Mouse (Mus musculus) limb, embryonic 14.5 days (tissue): Measurements from ENCODE around the gene Myo10. TPM values are rescaled to one million over a fixed set of nuclear protein-coding genes. Genes with fewer than 3 reads are reported as not detected.

ENCODE experiments used
- ATAC-seq: fragments of 200-750 bp; cut with Nextera tagmentation; 2 replicates; pipeline ENCODE4 v1.8.0; 2017; ENCODE audit warnings: low read depth, moderate number of reproducible peaks, moderate TSS enrichment; ENCODE audit not compliant: low FRiP score
- DNase-seq: peaks from one replicate; pipeline ENCODE4 v3.0.0-alpha.2; 2015; ENCODE audit warnings: low spot score
- H3K27ac ChIP-seq: fragments of 300-500 bp; sonication (generic); replicated peaks from 2 replicates; pipeline ENCODE4 v1.5.1; 2014; ENCODE audit warnings: low read depth, mild to moderate bottlenecking, low read length, moderate library complexity, mixed read lengths
- H3K27me3 ChIP-seq: fragments of 300-500 bp; sonication (generic); 2 replicates; pipeline ENCODE4 v1.6.1; 2014; ENCODE audit warnings: low read length, mixed read lengths; ENCODE audit not compliant: control insufficient read depth, insufficient read depth
- H3K36me3 ChIP-seq: fragments of 300-500 bp; sonication (generic); 2 replicates; pipeline ENCODE4 v1.6.1; 2014; ENCODE audit warnings: mild to moderate bottlenecking, low read length, moderate library complexity, mixed read lengths; ENCODE audit not compliant: control insufficient read depth, insufficient read depth
- H3K4me1 ChIP-seq: fragments of 300-500 bp; sonication (generic); 2 replicates; pipeline ENCODE4 v1.6.1; 2014; ENCODE audit warnings: antibody characterized with exemption, low read length, mixed read lengths; ENCODE audit not compliant: control insufficient read depth, insufficient read depth
- H3K4me2 ChIP-seq: fragments of 300-500 bp; sonication (generic); replicated peaks from 2 replicates; pipeline ENCODE4 v1.6.1; 2014; ENCODE audit warnings: low read depth, mild to moderate bottlenecking, low read length, moderate library complexity; ENCODE audit not compliant: severe bottlenecking
- H3K4me3 ChIP-seq: fragments of 300-500 bp; sonication (generic); replicated peaks from 2 replicates; pipeline ENCODE4 v1.5.1; 2014; ENCODE audit warnings: low read length
- H3K9ac ChIP-seq: fragments of 300-500 bp; sonication (generic); 2 replicates; pipeline ENCODE4 v1.6.1; 2014; ENCODE audit warnings: mild to moderate bottlenecking, low read depth, low read length, moderate library complexity; ENCODE audit not compliant: severe bottlenecking
- H3K9me3 ChIP-seq: fragments of 300-500 bp; sonication (generic); 2 replicates; pipeline ENCODE4 v1.6.1; 2016; ENCODE audit warnings: low read length; ENCODE audit not compliant: control insufficient read depth
- POLR2A ChIP-seq: fragments of 200-500 bp; IDR thresholded peaks from 2 replicates; pipeline ENCODE4 v1.8.0; 2012; ENCODE audit warnings: inconsistent platforms, mild to moderate bottlenecking, moderate library complexity, borderline replicate concordance; ENCODE audit not compliant: insufficient read depth, insufficient read length; ENCODE audit errors: extremely low read depth
- WGBS: fragments of 180-500 bp; shearing (Covaris S2); extraction: QIAGEN DNeasy Blood & Tissue Kit; methylation state at CpG from one replicate; pipeline ENCODE4 v1.1.7; 2014; 5-methylcytosine and 5-hydroxymethylcytosine counted together
- polyA plus RNA-seq, 2 experiments: library from polyadenylated mRNA; depleted of rRNA in 1 of 2; stranded (reverse) in 1 of 2; unstranded in 1 of 2; fragments of >200 nt; fragmentation: Nextera tagmentation in 1 of 2; extraction: Ambion mirVana in 1 of 2; gene quantifications; 2 replicates each; pipeline versions ENCODE4 v1.2.1 to v1.2.3; 2012 to 2014

Myo10 gene
- polyA plus RNA-seq, 2 experiments: 26.9 to 28.8 TPM

DNA sequence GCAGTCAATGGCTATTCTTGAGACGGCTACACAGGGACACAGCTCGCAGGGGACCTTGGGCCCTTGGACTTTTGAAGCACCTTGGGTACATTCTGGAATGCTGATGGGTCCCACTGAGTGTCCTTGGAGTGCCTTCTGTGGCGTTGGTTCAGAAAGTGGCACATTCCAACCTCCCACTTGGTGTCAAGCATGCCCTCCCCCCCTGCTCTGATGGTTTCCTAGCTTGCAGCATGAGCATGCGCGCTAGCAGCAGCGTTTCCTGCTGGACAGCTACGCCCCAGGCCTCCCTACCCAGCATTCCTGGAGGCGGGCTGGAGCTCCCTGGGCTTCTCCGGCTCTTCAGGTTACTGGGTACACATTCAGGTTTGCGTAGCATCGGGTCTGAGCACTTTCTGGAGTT, 228.2 kb downstream of the Myo10 start:
- Histone ChIP-seq H3K36me3 (no peaks in the 10 kb centered on the region), H3K4me3 (no peak overlapping the region), H3K4me2 (no peak overlapping the region), H3K27ac (no peak overlapping the region), H3K9ac (no peak overlapping the region), H3K4me1 (0 out of 2 replicates have a peak, but pooled peaks cover 6% of the 10 kb centered on the region), H3K27me3 (no peaks in the 10 kb centered on the region), H3K9me3 (no peaks in the 10 kb centered on the region)
- TF ChIP-seq POLR2A: no peak
- DNase-seq (no peak), ATAC-seq (no peak)
- 72% methylated on average over 11 of the region's 11 CpGs for WGBS

DNA sequence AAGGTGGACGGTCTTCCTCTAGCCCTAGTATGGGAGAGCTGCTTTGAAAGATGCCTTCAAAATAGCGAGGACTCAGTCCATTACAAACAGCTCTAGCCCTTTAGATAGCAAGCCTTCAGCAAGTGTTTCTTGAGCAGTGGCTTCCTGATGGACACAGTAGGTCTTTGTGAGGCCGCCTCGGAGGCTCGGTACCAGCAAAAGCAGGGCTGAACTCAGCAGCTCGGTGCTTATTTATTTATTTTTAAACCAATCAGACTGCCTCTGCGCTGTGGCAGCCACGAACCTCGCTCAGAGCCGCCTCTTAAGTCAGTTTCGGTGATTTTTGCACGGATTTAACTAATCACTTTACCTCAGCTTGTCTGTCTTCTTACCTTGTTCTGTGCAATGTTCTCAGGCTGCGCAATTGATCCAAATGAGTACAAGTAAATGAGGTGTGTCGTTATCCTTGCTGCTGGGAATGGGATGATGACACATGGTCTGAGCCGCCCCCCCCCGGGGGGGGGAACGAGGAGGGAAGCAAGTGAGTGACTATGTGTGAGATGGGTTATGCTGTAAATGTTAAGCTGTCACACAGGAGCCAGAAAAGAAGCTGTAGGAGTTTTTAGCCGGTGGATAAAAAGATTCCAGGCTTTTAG, 232.1 kb downstream of the Myo10 start:
- WGBS: 56% methylated on average over 18 of the region's 18 CpGs
- Histone ChIP-seq H3K27ac (no peak overlapping the region), H3K36me3 (no peaks in the 10 kb centered on the region), H3K9ac (no peak overlapping the region), H3K4me2 (no peak overlapping the region), H3K27me3 (no peaks in the 10 kb centered on the region), H3K4me1 (0 out of 2 replicates have a peak, but pooled peaks cover 6% of the 10 kb centered on the region), H3K9me3 (no peaks in the 10 kb centered on the region), H3K4me3 (no peak overlapping the region)
- TF ChIP-seq POLR2A: no peak
- ATAC-seq (no peak), DNase-seq (no peak)

DNA sequence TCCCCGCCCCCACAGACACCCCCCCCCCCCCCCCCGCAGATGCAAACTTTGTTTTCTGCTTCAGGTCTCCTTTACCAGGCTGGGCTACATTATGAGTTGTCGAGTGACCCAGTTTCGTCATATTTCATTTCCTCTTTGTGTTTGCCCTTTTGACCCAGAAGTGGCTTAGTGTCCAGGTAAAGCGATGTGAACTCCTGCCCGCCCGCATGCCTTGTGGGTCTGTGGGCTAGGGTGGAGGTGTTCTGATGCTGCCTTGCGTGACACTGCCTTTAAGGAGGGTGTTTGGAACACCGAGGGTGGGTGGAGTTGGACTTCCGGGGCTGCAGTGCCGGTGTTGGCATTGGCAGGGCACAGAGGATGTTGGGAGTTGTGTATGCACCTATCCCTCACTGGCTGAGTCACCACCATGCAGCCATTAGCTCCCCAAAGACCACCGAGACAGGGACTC, 236.3 kb downstream of the Myo10 start:
- no peaks in the 10 kb centered on the region for H3K36me3 ChIP-seq
- H3K9ac ChIP-seq: no peak overlapping the region
- no peaks in the 10 kb centered on the region for H3K9me3 ChIP-seq
- H3K27me3 ChIP-seq: no peaks in the 10 kb centered on the region
- H3K4me2 ChIP-seq: no peak overlapping the region
- DNase-seq: no peak
- no peak for TF ChIP-seq POLR2A
- H3K4me1 ChIP-seq: 0 out of 2 replicates have a peak, but pooled peaks cover 6% of the 10 kb centered on the region
- no peak overlapping the region for H3K4me3 ChIP-seq
- no peak overlapping the region for H3K27ac ChIP-seq
- 72% methylated on average over 10 of the region's 12 CpGs for WGBS
- no peak for ATAC-seq

DNA sequence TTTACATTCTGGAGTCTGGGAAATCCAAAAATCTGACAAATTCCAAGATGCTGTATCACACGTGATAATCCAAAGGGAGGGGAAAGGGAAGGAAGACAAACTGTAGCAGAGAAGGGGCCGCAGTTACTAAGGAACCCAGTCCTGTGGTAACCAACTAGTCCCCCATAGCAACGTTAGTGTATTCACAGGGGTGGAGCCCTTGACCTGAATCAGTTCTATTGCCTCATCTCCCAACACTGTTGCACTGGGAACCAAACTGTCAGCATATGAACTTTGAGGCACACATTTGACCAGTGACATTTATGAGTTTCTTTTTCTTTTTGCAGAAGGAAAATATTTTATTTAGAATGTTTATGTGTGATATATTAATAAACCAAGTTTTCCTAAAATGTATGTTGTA, 237.1 kb downstream of the Myo10 start:
- 61% methylated on average over 3 of the region's 3 CpGs for WGBS
- H3K4me1 ChIP-seq: 0 out of 2 replicates have a peak, but pooled peaks cover 6% of the 10 kb centered on the region
- ATAC-seq: no peak
- TF ChIP-seq POLR2A: no peak
- H3K4me3 ChIP-seq: no peak overlapping the region
- no peaks in the 10 kb centered on the region for H3K36me3 ChIP-seq
- H3K9me3 ChIP-seq: no peaks in the 10 kb centered on the region
- H3K9ac ChIP-seq: no peak overlapping the region
- no peaks in the 10 kb centered on the region for H3K27me3 ChIP-seq
- H3K4me2 ChIP-seq: no peak overlapping the region
- no peak for DNase-seq
- no peak overlapping the region for H3K27ac ChIP-seq

DNA sequence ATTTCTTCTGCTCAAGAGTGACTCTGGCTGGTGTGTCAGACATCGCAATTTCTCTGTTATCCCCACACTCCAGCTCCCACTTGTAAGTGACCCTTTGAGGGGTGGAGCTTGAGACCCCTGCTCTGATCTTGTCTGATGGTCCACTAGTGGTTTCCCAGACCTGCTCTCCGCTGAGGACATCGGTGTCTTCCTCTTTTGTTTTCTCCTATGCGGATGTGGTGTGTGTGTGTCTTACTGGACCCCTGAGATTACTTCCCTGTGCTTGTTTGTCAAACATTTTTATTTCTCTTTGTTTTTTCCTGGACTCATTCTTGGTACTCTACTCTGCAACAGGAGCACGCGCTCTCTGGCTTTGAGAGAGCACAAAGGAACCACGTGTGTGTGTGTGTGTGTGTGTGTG, 239.6 kb downstream of the Myo10 start:
- Histone ChIP-seq H3K4me1 (no peaks in the 10 kb centered on the region), H3K27ac (no peak overlapping the region), H3K36me3 (no peaks in the 10 kb centered on the region), H3K9ac (no peak overlapping the region), H3K4me3 (no peak overlapping the region), H3K4me2 (no peak overlapping the region), H3K27me3 (no peaks in the 10 kb centered on the region), H3K9me3 (no peaks in the 10 kb centered on the region)
- ATAC-seq: no peak
- no peak for DNase-seq
- TF ChIP-seq POLR2A: no peak
- WGBS: 84% methylated on average over 7 of the region's 7 CpGs

Other genes with a start within 250 kb of the Myo10 start
- 108 and 123 TPM in 2 replicates for gene Basp1, start 208.8 kb upstream of the Myo10 start, polyA plus RNA-seq (2012; rRNA removed)
- gene Basp1, start 208.8 kb upstream of the Myo10 start, polyA plus RNA-seq (2014; fragmentation: Nextera tagmentation; extraction: Ambion mirVana): 64.9 and 71.9 TPM in 2 replicates
- gene Retreg1, start 220.7 kb downstream of the Myo10 start, polyA plus RNA-seq (2012; rRNA removed): 2.3 and 2.5 TPM in 2 replicates
- gene Retreg1, start 220.7 kb downstream of the Myo10 start, polyA plus RNA-seq (2014; fragmentation: Nextera tagmentation; extraction: Ambion mirVana): 4.2 and 4.4 TPM in 2 replicates